Mouse (Mus musculus): ENCODE results near the gene Olfr1129. TPM values are rescaled to one million over a fixed set of nuclear protein-coding genes. Genes with fewer than 3 reads are reported as not detected.
"Not testable (repeated sequence)": the region's sequence is repeated elsewhere in the genome, so short reads cannot be mapped to it uniquely, and the experiment has no call there.

Olfr1129 gene
- polyA plus RNA-seq (2015; fragmentation: Nextera tagmentation; extraction: Ambion mirVana), result not detected in 2 replicates

DNA sequence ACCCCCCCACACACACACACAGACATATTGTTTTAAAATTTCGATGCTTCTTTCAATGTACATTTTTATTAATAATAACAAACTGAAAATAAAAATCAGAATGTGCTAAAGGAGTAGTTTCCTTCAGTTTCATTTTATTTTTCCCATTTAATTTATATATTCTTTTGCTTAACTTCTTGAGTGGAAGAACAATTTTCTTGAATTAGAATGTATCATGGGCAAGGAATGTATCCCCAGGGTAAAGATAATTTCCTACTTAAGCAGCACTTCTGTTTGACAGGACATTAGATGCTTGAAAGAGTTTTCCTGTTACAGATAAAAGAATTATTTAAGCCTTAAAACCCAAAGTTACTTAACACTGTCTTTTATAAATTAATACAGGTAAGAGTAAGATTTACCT, at the start of gene Olfr1129:
TSS of gene Olfr1129 (plus strand) at position 301 of the 400 bp plus-strand sequence.
- H3K36me3 ChIP-seq (ENCODE audit: control insufficient read depth, insufficient read depth, low read length); H3K27me3 ChIP-seq (replicated peaks; ENCODE audit: control insufficient read depth, insufficient read depth, low read length); H3K9me3 ChIP-seq (ENCODE audit: control insufficient read depth, low read length); H3K27ac ChIP-seq (ENCODE audit: low read length); H3K4me2 ChIP-seq (ENCODE audit: low read depth, low read length); H3K4me1 ChIP-seq (ENCODE audit: control insufficient read depth, insufficient read depth, low read length); H3K4me3 ChIP-seq (ENCODE audit: low read length); ATAC-seq; H3K9ac ChIP-seq (ENCODE audit: low read depth, low read length): not testable (repeated sequence)
- 70% methylated on average over 1 of the region's 1 CpGs for WGBS

DNA sequence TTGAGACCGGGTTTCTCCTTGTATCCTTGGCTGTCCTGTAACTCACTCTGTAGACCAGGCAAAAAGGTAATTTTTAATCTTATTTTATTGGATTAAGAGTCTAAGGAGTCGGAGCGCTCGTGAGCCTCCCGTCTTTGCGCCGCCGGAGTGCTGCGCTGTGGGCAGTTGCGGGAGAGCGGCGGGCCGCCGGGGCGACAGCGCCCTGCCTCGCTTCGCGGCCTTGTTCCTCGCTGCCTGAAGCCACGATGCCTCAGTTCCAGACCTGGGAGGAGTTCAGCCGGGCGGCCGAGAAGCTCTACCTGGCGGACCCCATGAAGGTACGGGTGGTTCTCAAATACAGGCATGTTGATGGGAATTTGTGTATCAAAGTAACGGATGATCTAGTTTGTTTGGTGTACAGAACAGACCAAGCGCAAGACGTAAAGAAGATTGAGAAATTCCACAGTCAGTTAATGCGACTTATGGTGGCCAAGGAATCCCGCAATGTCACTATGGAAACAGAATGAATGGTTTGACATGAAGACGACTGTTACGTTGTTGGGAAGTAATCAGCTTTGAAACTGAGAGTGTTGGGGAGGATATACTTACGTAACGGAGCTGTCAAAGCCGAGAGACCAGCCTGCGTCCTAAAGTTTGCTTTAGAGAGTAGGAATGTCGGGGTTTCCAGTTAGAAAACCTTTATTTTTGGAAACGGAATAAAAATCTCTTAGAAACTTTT, 47.6 kb upstream of the Olfr1129 start:
- ATAC-seq; H3K9ac ChIP-seq (ENCODE audit: low read depth, low read length); H3K27me3 ChIP-seq (replicated peaks; ENCODE audit: control insufficient read depth, insufficient read depth, low read length); H3K9me3 ChIP-seq (ENCODE audit: control insufficient read depth, low read length); H3K36me3 ChIP-seq (ENCODE audit: control insufficient read depth, insufficient read depth, low read length); H3K27ac ChIP-seq (ENCODE audit: low read length); H3K4me1 ChIP-seq (ENCODE audit: control insufficient read depth, insufficient read depth, low read length): not testable (repeated sequence)
- H3K4me3 ChIP-seq (ENCODE audit: low read length), result peak overlapping the region; percentile 12; the same call in 1 of the 2 replicates
- H3K4me2 ChIP-seq (ENCODE audit: low read depth, low read length), result peak overlapping the region; percentile 27; the same call in 1 of the 2 replicates
- 26% methylated on average over 38 of the region's 39 CpGs for WGBS

DNA sequence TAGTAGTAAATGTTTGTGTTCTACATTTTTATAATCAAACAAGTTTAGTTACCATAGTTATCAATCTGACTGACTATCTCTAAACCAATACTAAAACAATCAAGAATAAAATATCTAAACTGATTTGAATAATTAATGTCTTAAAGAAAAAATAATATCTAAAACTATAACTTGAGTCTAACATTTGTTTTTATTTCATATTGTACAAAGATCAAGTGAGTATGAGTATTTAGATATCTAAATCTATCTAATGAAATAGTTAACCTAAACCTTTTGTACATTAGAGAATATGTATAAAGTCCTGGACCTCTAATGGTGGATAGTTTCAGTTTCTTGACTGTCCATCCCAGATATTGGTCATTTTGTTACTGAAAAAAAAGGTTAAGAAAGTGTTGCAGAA, 42.2 kb upstream of the Olfr1129 start, which contains the start of gene Olfr153:
TSS of gene Olfr153 (plus strand) at position 301 of the 400 bp plus-strand sequence.
- no peak for ATAC-seq
- Histone ChIP-seq H3K4me2 (ENCODE audit: low read depth, low read length) (no peak within 1 kb of the TSS), H3K27ac (ENCODE audit: low read length) (no peak within 1 kb of the TSS), H3K4me1 (ENCODE audit: control insufficient read depth, insufficient read depth, low read length) (no peaks in the 10 kb centered on the region), H3K36me3 (ENCODE audit: control insufficient read depth, insufficient read depth, low read length) (no peaks in the 10 kb centered on the region), H3K4me3 (ENCODE audit: low read length) (no peak within 1 kb of the TSS), H3K9ac (ENCODE audit: low read depth, low read length) (no peak within 1 kb of the TSS), H3K27me3 (replicated peaks; ENCODE audit: control insufficient read depth, insufficient read depth, low read length) (no peaks in the 10 kb centered on the region), H3K9me3 (ENCODE audit: control insufficient read depth, low read length) (no peaks in the 10 kb centered on the region)

DNA sequence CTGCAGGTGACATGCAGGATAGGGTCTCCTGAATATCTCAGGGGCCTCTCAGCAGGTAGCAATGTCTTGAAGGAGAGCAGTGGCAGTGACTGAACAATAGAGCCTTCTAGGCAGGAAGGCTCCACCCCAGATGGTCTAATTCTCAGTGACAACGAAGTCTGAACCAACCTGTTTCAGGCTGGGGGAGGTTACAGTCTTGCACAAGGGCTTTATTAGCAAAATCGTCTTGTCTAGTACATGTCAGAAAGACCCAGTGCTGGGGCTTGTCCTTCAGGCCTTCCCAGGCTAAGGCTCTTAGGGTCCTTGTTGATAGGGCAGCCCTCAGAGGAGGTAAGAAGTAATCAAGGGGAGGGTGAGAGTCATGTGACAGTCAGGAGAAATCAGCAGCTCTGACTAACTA, 38.9 kb upstream of the Olfr1129 start:
- no peak for ATAC-seq
- WGBS, result 65% methylated on average over 2 of the region's 2 CpGs

DNA sequence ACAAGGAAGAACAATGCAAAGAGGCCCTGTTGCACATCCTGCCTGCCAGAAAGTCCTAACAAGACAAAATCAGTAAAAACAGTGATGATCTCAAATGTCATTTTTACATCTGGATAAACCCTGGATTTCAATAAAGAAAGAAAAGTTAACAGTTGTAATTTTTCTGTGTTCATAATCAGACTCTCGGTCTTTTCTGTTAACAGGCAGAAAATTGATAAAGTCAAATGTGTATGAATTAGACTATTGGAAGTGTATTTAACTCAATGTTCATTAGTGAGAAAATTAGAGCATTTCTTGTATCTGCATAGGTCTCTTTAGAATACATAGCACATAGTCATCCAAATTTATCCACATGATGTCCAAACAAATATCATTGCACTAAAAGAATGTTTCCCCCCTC, 28.3 kb upstream of the Olfr1129 start, which contains the start of gene Olfr1128:
TSS of gene Olfr1128 (minus strand) at position 101 of the 400 bp plus-strand sequence.
- H3K4me2 ChIP-seq (ENCODE audit: low read depth, low read length), result no peak within 1 kb of the TSS
- no peak within 1 kb of the TSS for H3K9ac ChIP-seq (ENCODE audit: low read depth, low read length)
- no peaks in the 10 kb centered on the region for H3K27me3 ChIP-seq (replicated peaks; ENCODE audit: control insufficient read depth, insufficient read depth, low read length)
- H3K27ac ChIP-seq (ENCODE audit: low read length), result no peak within 1 kb of the TSS
- no peaks in the 10 kb centered on the region for H3K36me3 ChIP-seq (ENCODE audit: control insufficient read depth, insufficient read depth, low read length)
- ATAC-seq, result no peak
- 90% methylated on average over 1 of the region's 1 CpGs for WGBS
- no peaks in the 10 kb centered on the region for H3K9me3 ChIP-seq (ENCODE audit: control insufficient read depth, low read length)
- H3K4me3 ChIP-seq (ENCODE audit: low read length), result no peak within 1 kb of the TSS
- no peaks in the 10 kb centered on the region for H3K4me1 ChIP-seq (ENCODE audit: control insufficient read depth, insufficient read depth, low read length)

More for the DNA sequence above, 38.9 kb upstream of the Olfr1129 start:
- H3K4me2 ChIP-seq (ENCODE audit: low read depth, low read length), result no peak overlapping the region
- H3K27me3 ChIP-seq (replicated peaks; ENCODE audit: control insufficient read depth, insufficient read depth, low read length), result no peaks in the 10 kb centered on the region
- no peaks in the 10 kb centered on the region for H3K9me3 ChIP-seq (ENCODE audit: control insufficient read depth, low read length)
- H3K36me3 ChIP-seq (ENCODE audit: control insufficient read depth, insufficient read depth, low read length), result no peaks in the 10 kb centered on the region
- no peak overlapping the region for H3K4me3 ChIP-seq (ENCODE audit: low read length)
- H3K27ac ChIP-seq (ENCODE audit: low read length), result no peak overlapping the region
- H3K4me1 ChIP-seq (ENCODE audit: control insufficient read depth, insufficient read depth, low read length), result no peaks in the 10 kb centered on the region
- H3K9ac ChIP-seq (ENCODE audit: low read depth, low read length), result no peak overlapping the region

DNA sequence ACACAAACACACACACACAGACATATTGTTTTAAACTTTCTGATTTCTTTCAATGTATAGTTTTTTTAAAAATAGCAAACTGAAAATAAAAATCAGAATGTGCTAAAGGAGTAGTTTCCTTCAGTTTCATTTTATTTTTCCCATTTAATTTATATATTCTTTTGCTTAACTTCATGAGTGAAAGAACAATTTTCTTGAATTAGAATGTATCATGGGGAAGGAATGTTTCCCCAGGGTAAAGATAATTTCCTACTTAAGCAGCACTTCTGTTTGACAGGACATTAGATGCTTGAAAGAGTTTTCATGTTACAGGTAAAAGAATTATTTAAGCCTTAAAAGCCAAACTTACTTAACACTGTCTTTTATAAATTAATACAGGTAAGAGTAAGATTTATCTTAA, 32.2 kb downstream of the Olfr1129 start, which contains the start of gene Olfr1130:
TSS of gene Olfr1130 (plus strand) at position 301 of the 400 bp plus-strand sequence.
- H3K36me3 ChIP-seq (ENCODE audit: control insufficient read depth, insufficient read depth, low read length); H3K9ac ChIP-seq (ENCODE audit: low read depth, low read length); H3K4me2 ChIP-seq (ENCODE audit: low read depth, low read length); H3K27ac ChIP-seq (ENCODE audit: low read length); H3K4me3 ChIP-seq (ENCODE audit: low read length); H3K27me3 ChIP-seq (replicated peaks; ENCODE audit: control insufficient read depth, insufficient read depth, low read length); H3K9me3 ChIP-seq (ENCODE audit: control insufficient read depth, low read length); H3K4me1 ChIP-seq (ENCODE audit: control insufficient read depth, insufficient read depth, low read length); ATAC-seq: not testable (repeated sequence)

DNA sequence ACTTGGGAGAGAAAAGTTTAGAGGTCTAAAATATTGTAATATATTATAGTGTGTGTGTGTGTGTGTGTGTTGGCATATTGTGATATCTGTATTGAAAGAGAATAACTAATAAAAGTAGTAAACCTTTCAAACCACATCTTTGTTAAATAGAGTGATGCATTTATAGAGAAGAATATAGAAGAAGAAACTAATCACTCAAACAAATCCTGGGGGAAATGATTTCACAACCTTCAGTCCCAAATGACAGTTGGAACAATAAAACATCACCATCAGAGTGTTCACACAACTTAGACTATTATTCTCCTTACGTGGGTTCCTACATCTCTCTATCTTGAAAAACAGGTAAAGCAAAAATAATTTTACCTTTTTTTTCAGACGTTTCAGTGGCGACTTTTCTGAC, 53.1 kb downstream of the Olfr1129 start, which contains the start of gene Olfr1131:
TSS of gene Olfr1131 (plus strand) at position 301 of the 400 bp plus-strand sequence.
- ATAC-seq, result no peak
- WGBS, result 64% methylated on average over 3 of the region's 3 CpGs
- Histone ChIP-seq H3K4me1 (ENCODE audit: control insufficient read depth, insufficient read depth, low read length) (no peaks in the 10 kb centered on the region), H3K27ac (ENCODE audit: low read length) (no peak within 1 kb of the TSS), H3K4me2 (ENCODE audit: low read depth, low read length) (no peak within 1 kb of the TSS), H3K9ac (ENCODE audit: low read depth, low read length) (no peak within 1 kb of the TSS), H3K4me3 (ENCODE audit: low read length) (no peak within 1 kb of the TSS), H3K27me3 (replicated peaks; ENCODE audit: control insufficient read depth, insufficient read depth, low read length) (no peaks in the 10 kb centered on the region), H3K9me3 (ENCODE audit: control insufficient read depth, low read length) (no peaks in the 10 kb centered on the region), H3K36me3 (ENCODE audit: control insufficient read depth, insufficient read depth, low read length) (no peaks in the 10 kb centered on the region)

Other genes with a start within 250 kb of the Olfr1129 start
- not detected in 2 replicates for gene Olfr1120, start 219.1 kb upstream of the Olfr1129 start, polyA plus RNA-seq (2015; fragmentation: Nextera tagmentation; extraction: Ambion mirVana)
- not detected in 2 replicates for gene Olfr1121, start 204.0 kb upstream of the Olfr1129 start, polyA plus RNA-seq (2015; fragmentation: Nextera tagmentation; extraction: Ambion mirVana)
- gene Olfr1122, start 188.1 kb upstream of the Olfr1129 start, polyA plus RNA-seq (2015; fragmentation: Nextera tagmentation; extraction: Ambion mirVana), result not detected in 2 replicates
- not detected in 2 replicates for gene Olfr1123, start 157.3 kb upstream of the Olfr1129 start, polyA plus RNA-seq (2015; fragmentation: Nextera tagmentation; extraction: Ambion mirVana)
- gene Olfr1124, start 143.6 kb upstream of the Olfr1129 start, polyA plus RNA-seq (2015; fragmentation: Nextera tagmentation; extraction: Ambion mirVana), result not detected in 2 replicates
- not detected in 2 replicates for gene Olfr1126, start 119.9 kb upstream of the Olfr1129 start, polyA plus RNA-seq (2015; fragmentation: Nextera tagmentation; extraction: Ambion mirVana)
- gene Pramel7, start 76.8 kb upstream of the Olfr1129 start, polyA plus RNA-seq (2015; fragmentation: Nextera tagmentation; extraction: Ambion mirVana), result not detected in 2 replicates
- gene Pramel6, start 67.3 kb upstream of the Olfr1129 start, polyA plus RNA-seq (2015; fragmentation: Nextera tagmentation; extraction: Ambion mirVana), result not detected in 2 replicates
- gene Olfr153, start 42.1 kb upstream of the Olfr1129 start, polyA plus RNA-seq (2015; fragmentation: Nextera tagmentation; extraction: Ambion mirVana), result not detected in 2 replicates
- gene Olfr1128, start 28.4 kb upstream of the Olfr1129 start, polyA plus RNA-seq (2015; fragmentation: Nextera tagmentation; extraction: Ambion mirVana), result not detected in 2 replicates
- gene Olfr1130, start 32.3 kb downstream of the Olfr1129 start, polyA plus RNA-seq (2015; fragmentation: Nextera tagmentation; extraction: Ambion mirVana), result not detected in 2 replicates
- not detected in 2 replicates for gene Olfr1131, start 53.2 kb downstream of the Olfr1129 start, polyA plus RNA-seq (2015; fragmentation: Nextera tagmentation; extraction: Ambion mirVana)
- not detected in 2 replicates for gene Olfr1132, start 63.6 kb downstream of the Olfr1129 start, polyA plus RNA-seq (2015; fragmentation: Nextera tagmentation; extraction: Ambion mirVana)
- not detected in 2 replicates for gene Olfr1133, start 73.5 kb downstream of the Olfr1129 start, polyA plus RNA-seq (2015; fragmentation: Nextera tagmentation; extraction: Ambion mirVana)
- gene Olfr1134, start 84.6 kb downstream of the Olfr1129 start, polyA plus RNA-seq (2015; fragmentation: Nextera tagmentation; extraction: Ambion mirVana), result not detected in 2 replicates
- not detected in 2 replicates for gene Olfr1135, start 99.8 kb downstream of the Olfr1129 start, polyA plus RNA-seq (2015; fragmentation: Nextera tagmentation; extraction: Ambion mirVana)
- not detected in 2 replicates for gene Olfr1136, start 120.0 kb downstream of the Olfr1129 start, polyA plus RNA-seq (2015; fragmentation: Nextera tagmentation; extraction: Ambion mirVana)
- not detected in 2 replicates for gene Olfr1137, start 139.3 kb downstream of the Olfr1129 start, polyA plus RNA-seq (2015; fragmentation: Nextera tagmentation; extraction: Ambion mirVana)
- gene Olfr1138, start 166.1 kb downstream of the Olfr1129 start, polyA plus RNA-seq (2015; fragmentation: Nextera tagmentation; extraction: Ambion mirVana), result not detected in 2 replicates
- gene Olfr1140, start 169.8 kb downstream of the Olfr1129 start, polyA plus RNA-seq (2015; fragmentation: Nextera tagmentation; extraction: Ambion mirVana), result not detected in 2 replicates
- not detected in 2 replicates for gene Olfr1141, start 180.1 kb downstream of the Olfr1129 start, polyA plus RNA-seq (2015; fragmentation: Nextera tagmentation; extraction: Ambion mirVana)
- gene Olfr152, start 205.6 kb downstream of the Olfr1129 start, polyA plus RNA-seq (2015; fragmentation: Nextera tagmentation; extraction: Ambion mirVana), result not detected in 2 replicates
- not detected in 2 replicates for gene Olfr1143, start 226.7 kb downstream of the Olfr1129 start, polyA plus RNA-seq (2015; fragmentation: Nextera tagmentation; extraction: Ambion mirVana)
- gene Olfr1145, start 235.9 kb downstream of the Olfr1129 start, polyA plus RNA-seq (2015; fragmentation: Nextera tagmentation; extraction: Ambion mirVana), result not detected in 2 replicates

Data from intestine, embryonic 16.5 days (tissue).